In genomic region chr5:144515241-144515640, GRCm38 (mm10) we compare ENCODE assay signal across 26 mouse cellular contexts. TPM values are rescaled to one million over a fixed set of nuclear protein-coding genes. Genes with fewer than 3 reads are reported as not detected.
"Had no signal": no experiment of that assay in that cellular context is flagged by ENCODE, and none has a peak within 500 bp of the region (broad histone marks: within the 10 kb centered on the region; RNA-seq: fewer than 3 reads in every experiment).

No protein-coding gene starts in this region.

- DNase-seq: gastrocnemius, adult 2 months; gastrocnemius, postnatal 10 days; gastrocnemius, postnatal 25 days; heart, adult 11 months; heart, adult 2 months; heart, postnatal 14 days; heart, postnatal 36 days; kidney, adult 11 months; kidney, adult 2 months; kidney, adult 9 months; kidney, postnatal 14 days had no signal

- H3K4me1 ChIP-seq: heart, embryonic 13.5 days; heart, embryonic 15.5 days; hindbrain, embryonic 15.5 days; kidney, embryonic 15.5 days; limb, embryonic 10.5 days; limb, embryonic 12.5 days had no signal

- ATAC-seq: hindbrain, postnatal 0 days; intestine, embryonic 16.5 days had no signal

- H3K27ac ChIP-seq: gastrocnemius, adult 2 months; heart, adult 2 months; heart, embryonic 13.5 days; heart, embryonic 15.5 days; hindbrain, embryonic 13.5 days; hindbrain, embryonic 15.5 days; hindbrain, postnatal 0 days; kidney, embryonic 15.5 days; kidney, postnatal 0 days; layer of hippocampus, adult 2 months; left cerebral cortex, adult 2 months; limb, embryonic 10.5 days; limb, embryonic 12.5 days had no signal

- H3K9ac ChIP-seq: heart, embryonic 13.5 days; heart, embryonic 15.5 days; hindbrain, embryonic 13.5 days; hindbrain, embryonic 15.5 days; kidney, embryonic 15.5 days; limb, embryonic 12.5 days had no signal

- H3K4me3 ChIP-seq: gastrocnemius, adult 2 months; heart, adult 2 months; heart, embryonic 13.5 days; heart, embryonic 15.5 days; hindbrain, embryonic 13.5 days; hindbrain, embryonic 15.5 days; kidney, embryonic 15.5 days; layer of hippocampus, adult 2 months; left cerebral cortex, adult 2 months; limb, embryonic 10.5 days; limb, embryonic 12.5 days had no signal

- H3K27me3 ChIP-seq: heart, embryonic 13.5 days; heart, embryonic 15.5 days; hindbrain, embryonic 13.5 days; hindbrain, embryonic 15.5 days; kidney, embryonic 15.5 days; limb, embryonic 12.5 days had no signal

- H3K9me3 ChIP-seq: heart, embryonic 13.5 days; heart, embryonic 15.5 days; hindbrain, embryonic 13.5 days; hindbrain, embryonic 15.5 days; kidney, embryonic 15.5 days; limb, embryonic 10.5 days; limb, embryonic 12.5 days had no signal

- H3K4me2 ChIP-seq: heart, embryonic 11.5 days; heart, embryonic 13.5 days; heart, embryonic 15.5 days; hindbrain, embryonic 13.5 days; hindbrain, embryonic 15.5 days; kidney, embryonic 15.5 days; limb, embryonic 12.5 days had no signal

- H3K36me3 ChIP-seq: heart, embryonic 13.5 days; heart, embryonic 15.5 days; hindbrain, embryonic 13.5 days; hindbrain, embryonic 15.5 days; kidney, embryonic 15.5 days; limb, embryonic 10.5 days; limb, embryonic 12.5 days had no signal

RNA-seq across cellular contexts. Expression of gene Nptx2, which starts 30.5 kb away (rescaled TPM):
- total RNA-seq: gastrocnemius, adult 2 months; hematopoietic stem cell, adult 5-6 weeks had no signal
- polyA plus RNA-seq: heart, postnatal 0 days had no signal
